Mouse (Mus musculus) Patski (cell line): ENCODE data around the gene Adtrp. TPM values are rescaled to one million over a fixed set of nuclear protein-coding genes. Genes with fewer than 3 reads are reported as not detected.
A peak's percentile ranks its signal among the peaks of the same experiment; 100 is the strongest.

ENCODE experiments used
- ATAC-seq: fragments of 100-300 bp; one replicate; pipeline ENCODE4 v1.8.0; 2021
- CTCF ChIA-PET: fragments of 350-600 bp; sonication (Branson Sonifier 250); formaldehyde crosslinking; loops from one replicate; lab custom pipeline; 2022; ENCODE audit warnings: inconsistent platforms; lab: Charles Lee
- POLR2A ChIA-PET: fragments of 350-600 bp; sonication (Branson Sonifier 250); formaldehyde crosslinking; loops from one replicate; lab custom pipeline; 2022; ENCODE audit warnings: antibody characterized with exemption, inconsistent platforms; lab: Charles Lee
- DNase-seq: peaks from one replicate; pipeline ENCODE4 v3.0.0-alpha.2; 2011; ENCODE audit warnings: low read depth, low spot score
- H3K27me3 ChIP-seq: fragments of 371-371 bp; one replicate; pipeline ENCODE4 v1.5.1; 2021
- CTCF ChIP-seq: fragments of 100-300 bp; IDR thresholded peaks from one replicate; pipeline ENCODE4 v1.5.1; 2021
- in situ Hi-C: fragments of 300-500 bp; cut with MboI; formaldehyde crosslinking; loops from 3 replicates; pipeline ENCODE4 v1.11.1; 2018; ENCODE audit warnings: low pct_unique_long_range_greater_than_20kb, mixed read lengths
- polyA plus RNA-seq: library from polyadenylated mRNA; unstranded; gene quantifications from one replicate; pipeline ENCODE4 v1.2.3, GENCODE M21; 2021

The Adtrp gene
- polyA plus RNA-seq, 1 experiment from 2014 or later: not detected

DNA sequence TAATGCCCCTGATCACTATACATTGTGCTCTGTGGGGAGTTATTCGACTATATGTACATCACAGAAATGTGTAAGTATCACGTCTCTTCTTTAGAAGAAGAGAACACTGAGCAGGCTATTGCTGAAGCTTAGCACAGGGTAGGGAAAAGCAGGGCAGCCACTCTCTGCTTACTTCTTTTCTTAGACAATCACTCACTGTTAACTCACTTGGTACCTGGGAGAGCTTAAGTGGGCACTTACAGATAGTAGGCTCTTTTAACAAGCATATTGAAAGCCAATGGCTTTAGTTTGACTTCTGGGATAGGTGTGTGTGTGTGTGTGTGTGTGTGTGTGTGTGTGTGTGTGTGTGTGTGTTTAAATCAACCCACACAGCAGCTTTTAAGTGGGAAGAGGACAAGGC is 20.0 kb upstream of the Adtrp start:
- in situ Hi-C loops: loop anchor here (5.0 kb wide), 1 partner anchor 180 kb away; no protein-coding TSS in a partner anchor
- no peak for ATAC-seq
- no peak for TF ChIP-seq CTCF
- DNase-seq: no peak
- no peaks in the 10 kb centered on the region for H3K27me3 ChIP-seq
- POLR2A ChIA-PET: no interaction called here
- CTCF ChIA-PET: interaction anchor here (1.1 kb wide), 1 partner anchor 13 kb away, joined by 3 read pairs; no protein-coding TSS in a partner anchor

DNA sequence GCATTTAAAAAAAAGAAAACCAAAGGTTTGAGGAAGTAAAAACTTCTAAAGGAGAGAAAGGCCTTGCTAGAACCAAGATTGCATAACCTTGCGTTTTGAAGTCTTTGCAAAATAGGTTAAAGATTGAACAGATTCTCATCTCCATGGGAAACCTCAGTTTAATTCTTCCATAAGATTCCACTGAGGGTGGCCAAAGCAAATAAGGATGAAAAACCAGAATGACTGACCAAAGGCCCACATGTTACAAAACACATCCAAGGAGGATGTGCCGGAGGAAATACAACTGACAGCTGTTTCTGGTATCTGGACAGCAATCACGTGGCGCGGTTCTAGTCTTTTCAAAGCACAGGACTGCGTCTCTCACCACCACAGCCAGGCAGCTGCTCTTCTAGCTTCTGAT is 18.1 kb upstream of the Adtrp start:
- ChIA-PET CTCF (no interaction called here), POLR2A (interaction anchor here (0.6 kb wide), 1 partner anchor 236 kb away, joined by 5 read pairs; no protein-coding TSS in a partner anchor)
- no peak for TF ChIP-seq CTCF
- DNase-seq: peak; percentile 46
- in situ Hi-C loops: loop anchor here (5.0 kb wide), 1 partner anchor 182 kb away; no protein-coding TSS in a partner anchor
- peak; percentile 39 for ATAC-seq
- no peaks in the 10 kb centered on the region for H3K27me3 ChIP-seq

DNA sequence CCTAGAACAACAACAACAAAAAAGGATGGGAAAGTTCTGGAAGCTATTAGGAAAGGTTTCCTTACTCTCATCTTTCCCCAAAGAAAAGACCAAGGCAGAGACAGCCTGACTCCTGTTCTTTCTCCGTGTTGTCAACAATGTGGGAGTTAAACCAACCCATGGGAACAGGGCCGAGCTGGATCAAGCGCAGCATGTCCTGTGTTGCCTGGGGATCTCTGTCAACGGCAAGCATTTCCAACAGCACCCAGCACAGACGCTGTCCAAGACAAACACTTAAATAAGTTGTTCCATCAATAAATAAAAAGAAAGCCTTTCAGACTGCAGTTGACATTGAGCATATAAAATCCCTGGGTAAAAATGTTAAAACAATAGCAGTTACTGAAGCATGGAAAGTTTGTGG is 17.6 kb upstream of the Adtrp start:
- ATAC-seq (peak; percentile 31), DNase-seq (peak; percentile 46)
- TF ChIP-seq CTCF: no peak
- CTCF ChIA-PET: no interaction called here
- POLR2A ChIA-PET: no interaction called here
- H3K27me3 ChIP-seq: no peaks in the 10 kb centered on the region
- in situ Hi-C loops: loop anchor here (5.0 kb wide), 1 partner anchor 182 kb away; no protein-coding TSS in a partner anchor

DNA sequence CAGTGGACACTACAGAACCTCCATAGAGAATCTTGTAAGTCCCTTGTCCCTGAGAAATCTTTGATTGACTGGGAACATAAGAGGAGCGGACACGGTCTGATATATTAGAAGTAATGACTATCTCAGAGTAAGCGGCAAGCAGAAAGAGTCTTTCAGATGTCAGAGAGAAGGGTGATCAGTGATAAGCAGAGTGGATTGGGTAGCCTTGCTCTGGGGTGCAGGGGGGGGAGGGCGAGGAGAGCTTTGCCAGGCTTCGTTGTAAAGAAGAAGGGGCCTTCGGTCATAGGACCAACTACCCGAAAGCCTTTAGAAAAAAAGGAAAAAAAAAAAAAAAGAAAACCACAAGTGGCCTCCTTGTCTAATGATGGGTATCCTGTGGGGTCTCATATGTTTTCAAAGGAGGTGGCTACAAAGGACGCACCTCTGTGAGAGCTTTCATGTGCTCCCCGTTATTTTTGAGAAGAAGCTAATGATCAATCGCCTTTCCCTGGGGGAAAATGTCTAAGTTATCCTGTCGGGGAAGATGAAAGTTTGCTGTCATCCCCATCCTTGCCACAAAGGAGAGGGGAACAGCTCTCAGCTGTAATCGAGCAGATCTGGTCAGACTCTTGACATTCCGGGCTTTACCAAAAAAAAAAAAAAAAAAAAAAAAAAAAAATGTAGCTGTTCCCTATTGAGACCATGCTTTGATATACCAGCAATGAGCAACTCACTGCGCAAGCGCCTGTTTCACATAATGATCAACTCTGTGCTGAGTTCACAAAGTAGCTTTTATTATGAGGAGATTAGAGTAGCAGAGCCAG is 13.3 kb upstream of the Adtrp start:
- ATAC-seq (no peak), DNase-seq (no peak)
- in situ Hi-C loops: no loop called here
- TF ChIP-seq CTCF: no peak
- CTCF ChIA-PET: no interaction called here
- H3K27me3 ChIP-seq: no peaks in the 10 kb centered on the region
- POLR2A ChIA-PET: interaction anchor here (0.6 to 0.7 kb wide), 2 partner anchors 284 to 750 kb away, joined by 3 to 5 read pairs; no protein-coding TSS in a partner anchor

DNA sequence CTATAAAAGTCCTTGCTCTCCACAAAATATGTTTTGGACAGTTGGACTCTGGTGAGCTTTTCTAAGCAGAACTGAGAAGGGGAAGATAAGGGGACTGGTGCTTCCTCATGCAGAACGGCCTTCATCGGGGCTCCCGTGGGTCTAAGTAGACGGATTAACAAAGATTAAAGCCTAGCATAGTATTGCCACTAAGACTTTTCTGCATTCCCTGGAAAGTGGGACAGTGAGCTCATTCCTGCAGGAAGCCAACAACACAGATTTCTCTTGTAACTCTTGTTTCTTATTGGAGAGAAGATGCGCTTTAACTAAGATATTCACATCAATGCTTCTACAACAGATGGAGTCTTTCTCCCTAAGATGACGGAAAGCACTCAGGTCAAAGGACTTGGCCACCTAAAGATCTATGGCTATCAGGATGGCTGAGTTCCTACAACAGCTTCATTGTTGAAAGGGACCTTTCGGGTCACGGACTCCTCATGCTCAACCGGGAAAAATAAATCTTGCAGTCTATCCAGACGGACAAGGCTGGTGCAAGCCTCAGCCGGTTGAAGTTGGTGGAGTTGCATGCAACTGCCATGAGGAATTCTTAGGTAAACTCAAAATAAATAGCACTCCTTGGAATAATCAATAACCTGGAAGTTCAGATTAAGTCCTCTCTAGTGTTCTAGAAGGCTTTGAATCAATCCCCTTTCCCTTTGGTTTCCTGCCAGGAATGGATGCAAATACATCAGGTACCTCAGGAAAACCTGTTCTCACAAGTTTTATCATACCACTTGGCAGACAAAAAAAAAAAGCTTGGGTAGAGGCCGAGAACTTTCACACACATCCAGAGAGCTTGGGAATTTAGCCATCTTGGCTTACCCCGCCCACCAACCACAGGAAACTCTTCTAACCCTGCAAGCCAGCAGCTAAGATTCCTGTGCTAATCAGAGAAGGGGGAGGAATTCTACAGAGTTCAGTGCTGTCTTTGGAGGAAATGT is 8.0 kb upstream of the Adtrp start:
- no peaks in the 10 kb centered on the region for H3K27me3 ChIP-seq
- in situ Hi-C loops: no loop called here
- ChIA-PET CTCF (no interaction called here), POLR2A (interaction anchor here (0.6 kb wide), 2 partner anchors 40 to 484 kb away, joined by 5 to 7 read pairs; no protein-coding TSS in a partner anchor)
- no peak for ATAC-seq
- TF ChIP-seq CTCF: no peak
- DNase-seq: no peak

DNA sequence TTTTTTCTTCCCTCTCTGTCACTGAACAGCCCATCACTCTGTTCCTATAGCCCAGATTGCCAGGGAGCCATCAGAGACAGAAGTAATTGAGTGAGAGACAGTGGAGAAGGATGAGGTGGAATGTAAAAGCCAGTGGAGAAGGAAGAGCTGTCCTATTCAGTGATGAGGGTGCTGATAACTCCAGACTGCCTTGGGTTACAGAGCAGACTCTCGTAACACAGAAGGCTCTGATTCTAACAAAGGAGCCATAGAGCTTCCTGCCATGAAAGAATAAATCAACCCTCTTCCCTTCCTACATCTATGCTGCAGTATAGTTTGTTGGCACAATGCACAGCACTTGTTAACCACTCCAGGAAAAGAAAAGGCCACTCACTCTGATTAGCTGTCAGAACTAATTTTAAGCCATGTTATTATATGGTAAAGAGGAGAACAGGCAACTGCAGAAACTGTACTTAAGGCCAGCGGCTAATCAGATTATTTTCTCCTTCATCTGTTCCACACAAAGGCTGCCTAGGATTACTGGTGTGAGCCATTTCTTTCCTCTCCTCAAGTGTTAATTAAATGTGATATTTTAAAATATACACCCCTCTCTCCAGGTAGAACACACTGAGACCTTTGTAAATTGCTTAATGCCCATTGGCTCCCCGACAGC is 3.4 kb upstream of the Adtrp start:
- no peak for DNase-seq
- in situ Hi-C loops: no loop called here
- ChIA-PET POLR2A (no interaction called here), CTCF (no interaction called here)
- no peak for TF ChIP-seq CTCF
- ATAC-seq: no peak
- H3K27me3 ChIP-seq: no peaks in the 10 kb centered on the region

DNA sequence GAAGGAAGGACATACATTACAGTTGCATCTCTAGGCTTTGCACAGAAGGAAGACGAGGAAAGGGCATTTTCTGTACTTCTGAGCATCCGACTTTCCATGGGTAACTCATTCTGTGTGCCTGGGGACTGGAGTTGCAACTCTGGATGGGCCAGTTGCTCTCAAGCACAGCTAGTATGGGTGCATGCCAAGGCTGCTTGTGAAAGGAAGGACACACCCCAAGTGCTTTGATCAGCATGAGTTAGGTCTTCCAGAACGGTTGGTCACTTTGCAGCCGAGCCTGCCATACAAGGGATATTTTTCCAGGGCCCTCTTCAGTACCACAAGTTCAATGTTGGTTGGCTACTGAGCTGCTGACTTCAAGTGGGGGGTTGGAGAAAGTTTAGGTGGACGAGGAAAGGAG is 968 bp downstream of the Adtrp start:
- ChIA-PET POLR2A (no interaction called here), CTCF (interaction anchor here (0.6 kb wide), 1 partner anchor 799 kb away, joined by 3 read pairs; no protein-coding TSS in a partner anchor)
- TF ChIP-seq CTCF: no peak
- no peak for DNase-seq
- ATAC-seq: no peak
- in situ Hi-C loops: no loop called here
- H3K27me3 ChIP-seq: no peaks in the 10 kb centered on the region

DNA sequence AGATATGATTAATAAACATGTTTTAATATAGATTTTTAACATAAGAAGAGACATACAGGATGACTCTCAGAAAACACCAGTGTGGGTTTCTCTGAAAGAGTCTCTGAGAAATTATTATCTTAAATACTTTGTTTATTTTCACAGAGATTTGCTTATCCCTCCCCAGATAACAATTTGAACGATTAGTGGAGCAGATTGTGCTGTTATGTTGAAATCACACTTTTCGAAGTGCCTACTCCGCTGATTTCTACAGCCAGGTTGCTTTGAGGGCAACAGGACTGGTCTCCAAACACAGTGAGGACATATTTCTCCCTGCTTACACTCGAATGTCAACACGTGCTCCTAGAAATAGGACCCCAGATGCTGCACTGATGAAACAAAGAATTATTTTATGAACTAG is 2.5 kb downstream of the Adtrp start:
- in situ Hi-C loops: no loop called here
- ATAC-seq (no peak), DNase-seq (no peak)
- POLR2A ChIA-PET: no interaction called here
- no peaks in the 10 kb centered on the region for H3K27me3 ChIP-seq
- CTCF ChIA-PET: no interaction called here
- no peak for TF ChIP-seq CTCF

DNA sequence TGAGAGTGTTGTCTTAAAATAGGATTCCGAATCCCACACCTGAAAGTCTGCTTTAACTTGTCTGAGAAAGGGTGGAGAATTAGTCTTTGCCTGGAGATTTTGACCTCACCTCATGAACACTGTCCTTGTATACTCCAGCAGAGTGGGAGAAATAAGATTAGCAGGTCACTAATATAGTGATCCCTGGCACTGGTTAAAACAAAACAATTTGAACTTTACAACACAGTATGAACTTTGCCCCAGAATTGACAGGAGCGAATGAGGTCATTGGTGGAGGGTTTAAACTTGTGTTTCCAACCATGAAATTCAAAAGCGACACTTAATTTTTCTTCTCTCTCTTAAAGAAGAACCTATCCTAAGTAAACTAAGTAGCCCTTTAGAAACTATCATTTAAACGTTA is 3.4 kb downstream of the Adtrp start:
- no peaks in the 10 kb centered on the region for H3K27me3 ChIP-seq
- DNase-seq (no peak), ATAC-seq (no peak)
- POLR2A ChIA-PET: no interaction called here
- CTCF ChIA-PET: no interaction called here
- no peak for TF ChIP-seq CTCF
- in situ Hi-C loops: no loop called here

DNA sequence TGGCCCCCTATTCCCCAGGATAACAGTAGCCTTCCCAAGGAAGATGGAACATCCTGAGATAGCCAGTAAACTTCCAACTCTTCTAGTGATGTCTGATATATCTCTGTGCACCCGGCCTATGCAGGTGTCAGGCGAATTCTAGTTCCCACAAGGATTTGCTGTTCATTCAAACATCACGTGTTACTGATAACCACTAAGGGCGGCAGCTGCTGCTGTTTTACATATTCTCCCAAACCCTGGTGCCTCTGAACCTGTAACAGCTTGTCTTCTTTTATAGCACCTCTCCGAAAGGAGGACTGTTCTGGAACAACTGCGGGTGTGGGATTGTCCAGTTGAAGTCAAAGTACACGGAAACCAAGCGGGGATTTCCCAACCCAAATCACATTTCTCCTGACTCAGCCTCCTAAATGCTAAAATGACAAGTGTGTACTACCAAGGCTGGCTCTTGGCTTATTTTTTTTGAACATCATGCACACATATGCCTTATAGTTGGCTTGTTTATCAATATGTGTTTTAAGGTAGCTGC is 13.8 kb downstream of the Adtrp start:
- POLR2A ChIA-PET: no interaction called here
- no peaks in the 10 kb centered on the region for H3K27me3 ChIP-seq
- CTCF ChIA-PET: no interaction called here
- DNase-seq: no peak
- in situ Hi-C loops: no loop called here
- no peak for ATAC-seq
- no peak for TF ChIP-seq CTCF
